Mouse (Mus musculus) forebrain, embryonic 11.5 days (tissue): ENCODE measurements at regions not wholly inside any gene's neighbourhood (a gene's known extent, or its start where the extent isn't known, plus 50 kb on each side); places are given as distances from the start of the nearest gene placed in this dataset.

ENCODE experiments used
- ATAC-seq: fragments of 200-750 bp; cut with Nextera tagmentation; replicated peaks from 2 replicates; pipeline ENCODE4 v1.8.0; 2017; ENCODE audit warnings: moderate TSS enrichment; ENCODE audit not compliant: low FRiP score
- DNase-seq: peaks from one replicate; pipeline ENCODE4 v3.0.0-alpha.2; 2017; ENCODE audit warnings: low spot score
- H3K27ac ChIP-seq: fragments of 300-500 bp; sonication (generic); 2 replicates; pipeline ENCODE4 v1.5.1; 2014; ENCODE audit warnings: low read depth, low read length
- H3K27me3 ChIP-seq: fragments of 300-500 bp; sonication (generic); 2 replicates; pipeline ENCODE4 v1.6.1; 2014; ENCODE audit warnings: mild to moderate bottlenecking, low read length, mixed read lengths; ENCODE audit not compliant: control insufficient read depth, insufficient read depth
- H3K36me3 ChIP-seq: fragments of 300-500 bp; sonication (generic); 2 replicates; pipeline ENCODE4 v1.6.1; 2014; ENCODE audit warnings: mild to moderate bottlenecking, low read length, moderate library complexity, mixed read lengths; ENCODE audit not compliant: control insufficient read depth, insufficient read depth
- H3K4me1 ChIP-seq: fragments of 300-500 bp; sonication (generic); replicated peaks from 2 replicates; pipeline ENCODE4 v1.6.1; 2014; ENCODE audit warnings: low read length, mixed read lengths; ENCODE audit not compliant: control insufficient read depth, insufficient read depth
- H3K4me2 ChIP-seq: fragments of 300-500 bp; sonication (generic); 2 replicates; pipeline ENCODE4 v1.6.1; 2014; ENCODE audit warnings: low read depth, mild to moderate bottlenecking, low read length, moderate library complexity, mixed read lengths; ENCODE audit not compliant: severe bottlenecking
- H3K4me3 ChIP-seq: fragments of 300-500 bp; sonication (generic); 2 replicates; pipeline ENCODE4 v1.5.1; 2014; ENCODE audit warnings: low read depth, low read length
- H3K9ac ChIP-seq: fragments of 300-500 bp; sonication (generic); 2 replicates; pipeline ENCODE4 v1.6.1; 2014; ENCODE audit warnings: low read length
- H3K9me3 ChIP-seq: fragments of 300-500 bp; sonication (generic); 2 replicates; pipeline ENCODE4 v1.6.1; 2016; ENCODE audit warnings: low read length, mixed read lengths; ENCODE audit not compliant: control insufficient read depth
- WGBS: fragments of 180-500 bp; shearing (Covaris S2); extraction: QIAGEN DNeasy Blood & Tissue Kit; methylation state at CpG from one replicate; pipeline ENCODE4 v1.1.7; 2014; 5-methylcytosine and 5-hydroxymethylcytosine counted together

DNA sequence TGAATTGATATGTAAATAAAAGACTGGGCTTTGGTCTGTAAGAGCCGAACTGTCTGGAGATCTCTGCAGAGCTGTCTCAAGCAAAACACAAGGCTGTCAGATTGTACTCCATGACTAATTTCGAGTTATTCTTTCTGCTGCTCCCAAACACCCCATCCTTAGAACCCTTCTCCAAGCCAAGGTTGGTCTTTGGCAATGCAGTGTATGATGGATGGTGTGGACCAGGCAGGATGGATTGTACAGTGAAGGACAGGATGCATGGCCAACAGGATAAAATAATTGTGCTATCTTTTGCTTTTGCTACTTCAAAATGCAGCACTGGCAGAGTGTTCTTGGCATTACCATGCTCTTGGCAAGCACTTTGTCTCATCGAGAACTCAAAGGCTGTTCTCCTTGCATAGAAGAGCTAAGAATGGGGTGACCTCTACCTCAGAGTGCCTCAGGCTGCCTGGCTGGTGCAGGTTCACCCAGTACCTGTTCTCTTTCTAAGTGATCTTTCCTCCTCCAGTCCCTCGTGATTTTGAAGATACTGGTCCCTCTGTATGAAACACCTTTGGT, 88.4 kb upstream of the Cpeb4 start:
- no peaks in the 10 kb centered on the region for H3K9me3 ChIP-seq
- no peak overlapping the region for H3K4me2 ChIP-seq
- H3K27ac ChIP-seq, result no peak overlapping the region
- WGBS, result 84% methylated on average over 4 of the region's 4 CpGs
- no peaks in the 10 kb centered on the region for H3K27me3 ChIP-seq
- no peak for ATAC-seq
- H3K36me3 ChIP-seq, result no peaks in the 10 kb centered on the region
- DNase-seq, result no peak
- H3K4me1 ChIP-seq, result no peaks in the 10 kb centered on the region
- no peak overlapping the region for H3K9ac ChIP-seq
- no peak overlapping the region for H3K4me3 ChIP-seq

DNA sequence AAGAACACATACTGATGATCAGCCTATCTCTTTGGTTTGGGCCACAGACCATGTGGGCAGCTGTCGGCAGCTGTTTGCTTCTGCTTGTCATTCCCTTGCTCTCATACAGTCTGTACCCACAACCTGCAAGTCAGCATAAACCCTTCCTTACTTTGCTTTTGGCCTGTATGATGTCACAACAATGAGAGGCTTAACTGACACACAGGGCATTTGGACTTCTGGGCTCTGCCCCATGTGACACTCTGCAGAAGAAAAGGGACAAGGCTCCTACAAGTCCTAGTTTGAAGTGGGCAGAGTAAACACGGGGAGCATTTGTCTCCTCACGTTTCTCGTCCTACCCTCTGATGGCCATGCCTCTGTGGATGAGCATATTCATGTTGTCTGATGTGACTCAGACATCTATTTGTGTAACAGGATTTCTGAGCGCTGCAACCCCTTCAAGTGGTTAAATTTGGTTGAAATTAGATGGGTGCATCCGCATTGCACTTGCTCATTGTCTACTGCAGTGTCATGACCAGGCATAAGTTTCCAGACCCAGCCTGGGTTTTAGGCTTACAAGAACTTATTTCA, 87.6 kb upstream of the Cpeb4 start:
- H3K9me3 ChIP-seq, result no peaks in the 10 kb centered on the region
- no peak overlapping the region for H3K27ac ChIP-seq
- H3K27me3 ChIP-seq, result no peaks in the 10 kb centered on the region
- no peaks in the 10 kb centered on the region for H3K4me1 ChIP-seq
- H3K9ac ChIP-seq, result no peak overlapping the region
- ATAC-seq (no peak), DNase-seq (no peak)
- H3K36me3 ChIP-seq, result no peaks in the 10 kb centered on the region
- WGBS, result 97% methylated on average over 6 of the region's 6 CpGs
- H3K4me3 ChIP-seq, result no peak overlapping the region
- H3K4me2 ChIP-seq, result no peak overlapping the region

DNA sequence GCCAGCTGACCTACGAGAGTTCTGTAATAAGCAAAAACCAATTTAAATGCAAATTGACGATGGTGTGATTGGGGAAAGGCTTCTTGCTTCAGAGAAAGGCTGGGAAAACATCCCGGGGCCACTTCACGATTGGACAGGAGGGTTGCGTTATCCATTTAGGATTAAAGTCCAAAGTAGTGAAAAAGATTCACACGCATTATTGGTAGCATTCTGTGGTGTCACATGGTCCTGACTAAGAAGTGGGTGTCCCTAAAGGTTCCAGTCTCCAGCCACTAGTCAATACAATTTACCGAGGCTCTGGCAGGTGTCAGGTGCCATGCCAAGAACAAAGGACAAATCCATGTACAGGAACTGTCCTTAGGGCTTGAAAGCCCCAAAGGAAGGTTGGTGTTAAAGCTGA, 86.9 kb upstream of the Cpeb4 start:
- ATAC-seq (no peak), DNase-seq (no peak)
- Histone ChIP-seq H3K4me1 (no peaks in the 10 kb centered on the region), H3K4me3 (no peak overlapping the region), H3K4me2 (no peak overlapping the region), H3K9me3 (no peaks in the 10 kb centered on the region), H3K27me3 (no peaks in the 10 kb centered on the region), H3K36me3 (no peaks in the 10 kb centered on the region), H3K27ac (no peak overlapping the region), H3K9ac (no peak overlapping the region)
- 77% methylated on average over 7 of the region's 7 CpGs for WGBS

DNA sequence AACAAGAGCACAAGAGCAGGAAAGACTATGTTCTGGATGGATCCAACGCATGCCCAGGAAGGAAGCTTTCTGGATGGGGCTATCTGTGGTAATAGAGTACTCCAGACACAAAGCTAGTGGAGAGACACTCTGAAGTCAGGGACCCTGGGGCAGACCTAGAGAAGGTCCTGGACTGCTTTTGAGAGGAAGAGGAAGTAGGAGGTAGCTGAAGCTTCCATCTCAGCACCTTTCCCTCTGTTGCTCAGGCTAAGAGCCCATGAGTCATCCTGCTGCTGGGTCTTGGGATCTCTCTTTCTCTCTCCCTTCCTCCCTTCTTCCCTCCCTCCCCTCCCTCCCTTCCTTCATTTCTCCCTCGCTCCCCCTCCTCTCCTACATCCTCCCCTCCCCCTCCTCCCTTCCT, 84.6 kb upstream of the Cpeb4 start:
- no peaks in the 10 kb centered on the region for H3K4me1 ChIP-seq
- no peak overlapping the region for H3K4me3 ChIP-seq
- no peak overlapping the region for H3K9ac ChIP-seq
- no peak overlapping the region for H3K4me2 ChIP-seq
- no peak overlapping the region for H3K27ac ChIP-seq
- H3K36me3 ChIP-seq, result no peaks in the 10 kb centered on the region
- WGBS, result 77% methylated on average over 2 of the region's 2 CpGs
- H3K9me3 ChIP-seq, result no peaks in the 10 kb centered on the region
- H3K27me3 ChIP-seq, result no peaks in the 10 kb centered on the region
- ATAC-seq (no peak), DNase-seq (no peak)

DNA sequence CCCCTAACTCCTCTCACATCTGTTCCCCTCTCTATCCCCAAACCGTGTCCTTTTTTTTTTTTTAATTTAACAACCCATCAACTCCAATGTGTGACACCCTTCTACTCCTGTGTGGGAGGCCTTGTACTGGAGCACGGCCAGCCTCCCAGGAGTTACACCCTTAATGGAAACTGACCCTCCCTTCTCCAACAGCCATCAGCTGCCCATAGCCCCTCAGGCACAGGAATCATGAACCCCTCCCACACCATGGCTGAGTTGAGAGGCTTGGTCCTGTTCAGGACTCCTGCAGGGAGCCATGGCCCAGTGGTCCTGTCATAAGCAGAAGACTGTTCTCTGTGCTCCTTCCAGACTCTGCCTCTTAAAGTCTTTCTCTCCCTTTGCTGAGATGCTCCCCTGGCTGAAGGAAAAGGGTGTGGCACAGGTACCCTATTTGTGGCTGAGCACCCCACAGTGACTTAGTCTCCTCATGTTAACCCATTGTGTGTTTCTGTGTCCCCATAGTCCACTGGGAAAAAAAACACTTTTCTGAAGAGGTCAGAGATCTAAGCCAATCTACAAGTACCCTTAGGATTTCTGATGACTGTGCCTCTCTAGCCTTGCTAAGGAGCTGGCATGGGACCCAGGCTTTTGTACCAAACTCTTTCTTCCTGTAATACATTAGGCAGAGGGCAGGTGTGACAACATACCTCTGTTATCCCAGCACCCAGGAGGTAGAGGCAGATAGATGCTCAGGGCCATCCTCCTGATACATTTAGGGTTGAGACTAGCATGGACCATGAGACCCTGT, 83.9 kb upstream of the Cpeb4 start:
- Histone ChIP-seq H3K4me1 (no peaks in the 10 kb centered on the region), H3K9ac (no peak overlapping the region), H3K27me3 (no peaks in the 10 kb centered on the region), H3K9me3 (no peaks in the 10 kb centered on the region), H3K27ac (no peak overlapping the region), H3K4me3 (no peak overlapping the region), H3K4me2 (no peak overlapping the region), H3K36me3 (no peaks in the 10 kb centered on the region)
- DNase-seq, result no peak
- no peak for ATAC-seq
- 76% methylated on average over 2 of the region's 2 CpGs for WGBS

DNA sequence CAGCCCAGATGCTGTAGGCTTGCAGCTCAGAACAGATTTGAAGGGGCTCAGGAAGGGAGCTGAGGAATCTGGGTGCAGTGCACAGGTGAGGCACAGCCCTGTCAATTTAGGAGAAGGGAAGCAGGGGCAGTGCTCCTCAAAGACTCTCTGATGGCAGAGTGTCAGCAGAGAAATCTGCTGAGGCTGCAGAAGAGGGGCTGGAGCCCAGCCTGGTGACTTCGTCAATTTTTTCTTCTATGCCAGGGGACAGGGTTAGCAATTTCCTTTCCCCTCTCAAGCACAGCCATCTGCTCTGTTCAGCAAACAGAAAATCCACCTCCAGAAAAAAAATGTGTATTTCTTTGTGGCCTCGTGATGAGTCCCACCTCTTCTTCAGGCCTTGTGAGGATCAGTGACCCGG, 82.0 kb upstream of the Cpeb4 start:
- Histone ChIP-seq H3K4me1 (no peaks in the 10 kb centered on the region), H3K9ac (no peak overlapping the region), H3K36me3 (no peaks in the 10 kb centered on the region), H3K4me3 (no peak overlapping the region), H3K27ac (no peak overlapping the region), H3K9me3 (no peaks in the 10 kb centered on the region), H3K27me3 (no peaks in the 10 kb centered on the region), H3K4me2 (no peak overlapping the region)
- ATAC-seq (no peak), DNase-seq (no peak)
- WGBS, result 88% methylated on average over 3 of the region's 3 CpGs

DNA sequence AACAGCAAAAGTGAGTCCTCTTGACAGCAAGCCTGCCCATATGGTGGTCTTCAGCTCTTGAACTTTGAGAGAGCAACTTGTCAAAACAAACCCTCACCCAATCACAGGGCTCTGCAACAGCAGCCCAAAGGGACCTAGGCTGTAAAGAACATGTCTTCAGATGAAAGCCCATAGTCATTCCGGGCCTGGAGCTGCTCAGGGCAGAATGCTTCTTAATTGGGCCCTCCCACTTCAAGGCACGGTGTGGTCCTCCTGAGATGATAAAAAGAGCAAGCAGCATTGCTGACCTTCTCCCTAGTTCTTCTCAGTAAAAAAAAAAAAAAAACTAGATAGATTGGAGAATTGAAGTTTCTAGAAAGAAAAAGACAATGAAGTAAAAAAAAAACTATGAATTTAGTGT, 80.7 kb upstream of the Cpeb4 start:
- H3K27me3 ChIP-seq, result no peaks in the 10 kb centered on the region
- no peak overlapping the region for H3K9ac ChIP-seq
- no peak overlapping the region for H3K4me3 ChIP-seq
- H3K36me3 ChIP-seq, result no peaks in the 10 kb centered on the region
- H3K4me2 ChIP-seq, result no peak overlapping the region
- no peaks in the 10 kb centered on the region for H3K9me3 ChIP-seq
- DNase-seq, result no peak
- no peak for ATAC-seq
- 72% methylated on average over 2 of the region's 2 CpGs for WGBS
- H3K4me1 ChIP-seq, result no peaks in the 10 kb centered on the region
- no peak overlapping the region for H3K27ac ChIP-seq

DNA sequence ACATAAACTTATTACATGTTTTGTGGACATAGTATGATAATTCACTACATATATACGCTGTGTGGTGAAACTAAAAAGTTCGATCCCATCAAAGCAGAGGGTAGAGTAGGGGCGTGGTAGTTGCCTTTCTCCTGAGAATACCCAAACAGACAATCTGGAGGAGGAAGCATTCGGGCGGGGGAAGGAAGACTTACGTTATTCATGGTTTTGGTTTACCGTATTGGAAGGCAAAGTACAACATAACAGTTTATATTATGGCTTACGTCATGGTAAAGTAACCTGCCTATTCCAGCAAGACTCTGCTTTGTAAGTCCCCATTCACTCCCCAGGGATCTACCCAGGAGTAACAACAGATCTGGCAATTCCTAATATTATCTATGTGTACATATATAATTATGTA, 76.9 kb upstream of the Cpeb4 start:
- 93% methylated on average over 8 of the region's 8 CpGs for WGBS
- Histone ChIP-seq H3K27ac (no peak overlapping the region), H3K9ac (no peak overlapping the region), H3K4me3 (no peak overlapping the region), H3K9me3 (no peaks in the 10 kb centered on the region), H3K4me2 (no peak overlapping the region), H3K36me3 (no peaks in the 10 kb centered on the region), H3K27me3 (no peaks in the 10 kb centered on the region), H3K4me1 (no peaks in the 10 kb centered on the region)
- ATAC-seq (no peak), DNase-seq (no peak)

DNA sequence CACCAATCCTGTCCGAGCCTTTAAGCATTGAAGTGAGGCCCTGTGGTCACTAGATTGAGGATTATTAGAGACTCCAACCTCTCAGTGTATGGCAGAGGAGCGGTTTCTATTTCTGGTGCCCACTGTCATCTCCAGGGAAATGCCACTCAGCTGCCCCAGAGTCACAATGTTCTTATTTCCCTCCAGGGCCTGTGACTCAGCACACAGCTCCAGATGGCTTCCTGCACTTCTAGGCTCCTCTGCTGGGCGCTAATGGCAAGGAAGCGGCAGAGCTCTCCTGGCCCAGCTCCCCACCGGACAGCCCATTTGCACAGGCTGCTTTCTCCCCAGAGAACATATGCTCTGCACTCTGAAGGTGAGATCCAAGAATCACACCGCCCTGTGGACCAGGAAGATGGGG, 75.8 kb upstream of the Cpeb4 start:
- WGBS, result 68% methylated on average over 6 of the region's 6 CpGs
- ATAC-seq (no peak), DNase-seq (no peak)
- Histone ChIP-seq H3K4me1 (no peaks in the 10 kb centered on the region), H3K27ac (no peak overlapping the region), H3K4me3 (no peak overlapping the region), H3K9me3 (no peaks in the 10 kb centered on the region), H3K36me3 (no peaks in the 10 kb centered on the region), H3K27me3 (no peaks in the 10 kb centered on the region), H3K4me2 (no peak overlapping the region), H3K9ac (no peak overlapping the region)
